Mouse (Mus musculus): ENCODE data around the gene Slc46a2.

Slc46a2 gene

DNA sequence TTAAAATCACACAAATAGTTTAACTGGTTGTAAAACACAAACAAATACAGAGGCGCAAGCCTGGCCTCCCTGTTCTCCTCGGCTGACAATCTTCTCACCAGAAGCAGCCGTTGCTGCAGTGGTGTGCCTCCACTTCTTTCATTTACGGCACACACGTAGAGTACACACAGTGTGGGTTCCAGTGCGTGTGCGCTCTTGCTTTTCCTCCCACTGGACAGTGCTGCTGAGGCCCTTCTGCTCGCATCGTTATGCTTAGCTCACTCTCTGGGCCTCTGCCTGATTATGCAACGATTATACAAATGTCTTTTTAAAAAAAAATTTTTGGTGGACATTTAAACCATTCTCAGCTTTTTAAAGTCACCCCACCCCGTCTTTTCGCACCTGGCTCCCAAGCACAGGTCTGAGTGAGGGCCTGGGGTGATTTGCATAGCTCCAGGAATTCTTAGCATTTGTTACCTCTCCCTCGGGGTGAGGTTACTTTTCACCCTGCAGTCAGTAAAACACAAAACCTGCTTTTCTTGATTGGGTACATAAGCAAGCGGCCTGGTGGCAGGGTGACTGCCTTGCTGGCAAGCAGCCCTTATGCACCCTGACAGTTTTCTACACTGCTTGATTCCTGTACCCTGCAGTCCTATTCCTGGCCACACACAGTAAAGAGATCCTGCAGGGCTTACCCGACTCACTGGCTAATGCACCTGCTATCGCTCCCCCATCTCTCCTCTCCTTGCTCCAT is 55.0 kb downstream of the Slc46a2 start:
- no peak for DNase-seq (ENCODE audit: low read depth, low spot score)

Data from WW6 (cell line).